Mouse (Mus musculus): ENCODE measurements around the gene Tmem8.
A peak's percentile ranks its signal among the peaks of the same experiment; 100 is the strongest.
"Not testable (repeated sequence)": the region's sequence is repeated elsewhere in the genome, so short reads cannot be mapped to it uniquely, and the experiment has no call there.

The Tmem8 gene

DNA sequence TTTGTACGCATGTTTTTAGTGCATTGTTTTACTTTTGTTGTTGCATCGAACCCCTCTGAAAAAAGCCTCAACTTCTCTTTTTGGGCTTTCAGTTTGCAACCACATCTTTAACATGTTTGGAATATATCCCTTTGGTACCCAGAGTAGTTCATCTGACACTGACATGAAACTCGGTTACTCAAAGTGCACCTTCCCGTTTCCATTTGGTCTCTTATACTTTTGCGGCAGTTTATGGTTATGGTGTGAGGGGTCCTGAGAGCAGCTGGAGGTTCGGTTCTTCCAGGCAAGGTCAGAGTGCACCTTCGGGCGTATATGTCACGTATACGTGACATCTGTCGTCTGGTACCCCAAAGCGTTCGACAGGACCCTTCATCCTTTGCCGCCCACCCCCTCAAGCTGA lies 348 bp upstream of the Tmem8 start:
- no peak for DNase-seq

DNA sequence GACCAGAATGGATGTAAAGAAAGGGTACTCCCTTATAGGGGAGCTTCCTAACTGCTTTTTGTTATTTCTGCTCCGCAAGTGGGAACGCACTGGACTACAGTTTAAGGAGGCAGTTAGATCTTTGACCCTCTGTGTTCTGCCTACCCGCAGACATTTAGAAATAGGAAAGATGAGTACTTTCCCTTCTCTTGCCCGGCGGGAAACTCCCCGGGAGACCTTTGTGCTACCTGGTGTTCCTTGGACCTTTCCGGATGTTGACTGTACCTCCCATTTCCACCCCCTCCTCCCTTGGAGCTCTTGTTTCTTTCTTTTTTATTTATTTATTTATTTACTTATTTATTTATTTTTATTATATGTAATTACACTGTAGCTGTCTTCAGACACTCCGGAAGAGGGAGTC lies 962 bp downstream of the Tmem8 start:
- peak; percentile 80 to 82 for DNase-seq

DNA sequence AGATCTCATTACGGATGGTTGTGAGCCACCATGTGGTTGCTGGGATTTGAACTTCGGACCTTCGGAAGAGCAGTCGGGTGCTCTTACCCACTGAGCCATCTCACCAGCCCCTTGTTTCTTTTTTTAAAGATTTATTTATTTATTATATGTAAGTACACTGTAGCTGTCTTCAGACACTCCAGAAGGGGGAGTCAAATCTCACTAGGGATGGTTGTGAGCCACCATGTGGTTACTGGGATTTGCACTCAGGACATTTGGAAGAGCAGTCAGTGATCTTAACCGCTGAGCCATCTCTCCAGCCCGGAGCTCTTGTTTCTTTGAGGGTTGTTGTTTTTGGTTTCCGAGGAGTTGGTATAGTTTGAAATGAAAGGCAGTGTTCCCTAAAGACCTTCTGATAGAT lies 1.4 kb downstream of the Tmem8 start:
- DNase-seq: not testable (repeated sequence)

- DNase-seq: peak; percentile 93 to 96
Measured at GRCm38 (mm10) chr17:26115205-26115898, 2.3 kb downstream of the Tmem8 start.

- peak; percentile 68 to 80 for DNase-seq
Measured at GRCm38 (mm10) chr17:26115956-26116487, 2.9 kb downstream of the Tmem8 start.

DNA sequence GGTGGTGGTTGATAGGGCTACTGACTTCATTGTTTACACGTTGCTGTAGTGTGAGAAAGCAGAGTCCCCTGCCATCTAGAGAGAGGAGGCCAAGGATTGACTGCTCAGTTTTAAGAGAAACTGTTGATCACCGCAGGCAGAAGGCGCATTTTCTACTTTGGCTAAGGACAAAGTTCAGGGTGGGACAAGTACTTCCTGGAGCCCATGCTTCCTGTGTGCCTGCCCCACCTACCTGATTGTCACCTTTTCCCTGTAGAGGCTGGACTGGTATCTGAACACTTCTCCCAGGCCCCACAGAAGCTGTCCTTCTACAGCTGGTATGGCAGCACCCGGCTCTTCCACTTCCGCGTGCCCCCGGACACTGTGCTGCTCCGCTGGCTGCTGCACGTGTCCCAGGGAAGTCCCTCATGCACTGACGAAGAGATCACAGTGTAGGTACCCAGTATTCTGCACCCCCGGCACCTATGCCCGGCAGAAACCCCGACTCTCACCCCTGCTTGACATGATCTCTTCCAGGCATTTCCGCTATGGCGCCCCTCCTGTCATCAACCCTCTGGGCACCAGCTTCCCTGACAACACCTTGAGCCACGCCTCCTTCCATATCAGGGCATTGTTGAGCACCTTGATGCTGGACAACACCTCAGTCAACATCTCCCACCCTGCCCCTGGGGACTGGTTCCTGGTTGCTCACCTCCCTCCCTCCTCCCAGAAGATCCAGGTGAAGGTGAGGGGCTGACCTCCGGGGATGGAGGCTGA lies 3.6 kb downstream of the Tmem8 start:
- DNase-seq: no peak

- peak in 1 of 2 experiments; percentile 50 for DNase-seq
Measured at GRCm38 (mm10) chr17:26119766-26120710, 6.9 kb downstream of the Tmem8 start.

DNA sequence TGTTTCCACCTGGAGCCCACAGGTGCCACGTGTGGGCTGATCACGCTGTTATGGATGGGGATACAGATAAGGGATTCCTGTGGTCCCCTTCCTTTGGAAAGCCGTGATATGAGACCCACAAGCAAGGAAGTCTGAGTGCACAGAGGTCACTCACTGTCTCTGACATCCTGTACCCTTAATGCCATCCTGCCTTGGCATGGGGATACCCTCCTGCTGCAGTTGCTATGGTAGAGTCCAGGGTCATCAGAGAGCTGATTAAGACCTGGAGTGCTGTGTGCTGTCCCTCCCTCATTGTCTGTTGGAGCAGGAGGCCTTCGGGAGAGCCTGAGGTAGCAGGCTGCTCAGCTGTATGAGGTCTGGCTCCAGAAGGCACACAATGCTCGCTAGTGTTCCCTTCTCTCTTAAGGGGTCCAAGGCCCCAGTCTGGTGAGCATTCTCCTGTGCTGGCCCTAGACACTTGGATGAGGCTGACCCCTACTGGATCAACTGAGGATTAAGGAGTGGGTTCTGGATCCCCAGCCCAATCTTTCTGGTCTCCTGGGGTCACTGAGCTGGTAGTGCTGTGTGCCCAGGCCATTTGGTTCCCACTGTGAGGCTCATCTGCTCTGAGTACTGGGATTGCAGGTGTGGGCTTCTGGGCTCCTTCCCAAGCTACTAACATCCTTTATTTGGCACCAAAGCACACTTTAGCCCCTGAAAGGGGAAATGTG lies 9.5 kb downstream of the Tmem8 start:
- no peak for DNase-seq

- DNase-seq: peak; percentile 90 to 92
Measured at GRCm38 (mm10) chr17:26123267-26123684, 10.2 kb downstream of the Tmem8 start, which contains the start of gene Mrpl28. Gene Mrpl28 (plus strand): TSS chr17:26123500.

DNA sequence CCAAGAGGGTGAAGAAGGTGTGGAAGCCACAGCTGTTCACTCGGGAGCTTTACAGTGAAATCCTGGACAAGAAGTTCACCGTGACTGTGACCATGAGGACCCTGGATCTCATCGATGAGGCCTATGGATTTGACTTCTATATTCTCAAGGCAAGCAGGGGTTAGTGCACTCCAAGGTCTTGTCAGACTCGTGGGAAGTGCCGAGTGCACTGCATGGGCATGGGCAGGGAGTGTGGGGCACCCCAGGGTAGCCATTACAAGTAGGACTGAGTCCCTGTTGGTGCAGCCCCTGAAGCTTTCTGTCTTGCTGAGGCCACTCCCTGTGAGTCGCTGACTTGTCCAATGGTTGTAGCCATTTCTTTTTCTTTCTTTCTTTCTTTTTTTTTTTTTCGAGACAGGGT lies 11.5 kb downstream of the Tmem8 start:
- DNase-seq: no peak

GRCm38 (mm10) chr17:26125226-26125625 lies 12.1 kb downstream of the Tmem8 start:
- DNase-seq: no peak

DNA sequence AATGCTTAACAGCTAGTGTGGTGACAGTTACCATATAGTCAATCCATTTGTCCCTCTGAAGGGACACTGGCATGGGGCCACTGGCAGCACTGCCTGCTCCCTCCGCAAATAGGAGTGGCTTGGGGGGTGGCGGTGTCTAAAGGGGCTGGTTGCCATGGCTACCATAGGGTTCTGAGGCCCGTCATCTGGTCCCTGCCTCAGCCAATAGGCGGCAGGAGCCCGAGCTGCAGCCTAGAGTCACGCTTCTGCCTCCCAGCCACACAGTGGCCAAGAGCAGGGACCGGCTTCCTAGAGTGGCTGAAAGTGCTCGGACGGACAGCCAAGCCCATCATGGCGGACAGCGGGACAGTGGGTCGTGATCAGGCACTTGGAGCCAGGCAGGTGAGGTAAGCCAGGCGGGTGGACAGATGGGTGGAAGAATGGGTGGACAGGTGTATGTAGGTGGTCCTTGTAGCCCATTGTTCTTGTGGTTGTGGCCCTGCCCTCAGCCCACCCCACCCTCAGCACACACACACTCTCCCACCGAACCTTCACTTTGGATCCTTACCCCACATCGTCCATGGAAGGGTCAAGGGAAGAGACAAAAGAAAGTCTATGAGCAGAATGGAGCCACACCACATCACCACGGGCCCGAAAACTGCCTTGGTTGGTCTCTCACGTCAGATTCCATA lies 18.1 kb downstream of the Tmem8 start:
- DNase-seq: no peak

- no peak for DNase-seq
Measured at GRCm38 (mm10) chr17:26131856-26132853, 19.1 kb downstream of the Tmem8 start.

GRCm38 (mm10) chr17:26137106-26137750 lies 24.1 kb downstream of the Tmem8 start:
- no peak for DNase-seq

- no peak for DNase-seq
Measured at GRCm38 (mm10) chr17:26137751-26138130, 24.6 kb downstream of the Tmem8 start.

DNA sequence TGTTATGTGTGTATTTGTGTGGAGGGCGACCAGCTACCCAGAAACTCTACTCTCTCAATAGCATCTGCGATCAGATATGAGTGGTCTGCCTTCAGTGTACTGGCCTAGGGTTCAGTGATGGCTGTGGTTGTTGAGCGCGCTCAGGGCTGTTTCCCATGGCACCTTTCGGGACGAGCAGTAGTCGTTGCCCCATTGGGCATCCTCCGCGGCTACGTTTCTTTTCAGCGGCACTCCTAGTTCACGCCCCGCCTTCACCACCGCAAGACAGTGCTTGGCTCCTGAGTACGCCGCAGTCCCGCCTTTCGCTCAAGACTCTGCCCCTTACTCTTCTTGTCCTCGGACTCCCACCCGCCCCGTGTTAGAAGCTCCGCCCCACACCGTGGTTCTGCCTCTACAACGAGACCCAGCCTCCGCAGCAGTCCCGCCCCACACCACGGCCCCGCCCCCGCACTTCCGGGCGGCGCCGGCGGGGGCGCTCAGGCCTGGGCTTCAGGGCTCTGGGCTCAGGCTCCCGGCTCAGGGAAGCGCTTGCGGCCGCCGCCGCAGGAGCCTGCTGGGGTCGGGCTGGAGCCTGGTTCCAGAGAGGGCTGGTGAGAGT lies 25.2 kb downstream of the Tmem8 start, which contains the start of gene Axin1:
Gene Axin1, plus strand, starts transcription at position 450 of the 598 bp plus-strand sequence.
- DNase-seq: peak; percentile 95 to 97

GRCm38 (mm10) chr17:26138901-26139381 lies 25.8 kb downstream of the Tmem8 start:
- DNase-seq: no peak

GRCm38 (mm10) chr17:26142796-26143195 lies 29.7 kb downstream of the Tmem8 start:
- no peak for DNase-seq

DNA sequence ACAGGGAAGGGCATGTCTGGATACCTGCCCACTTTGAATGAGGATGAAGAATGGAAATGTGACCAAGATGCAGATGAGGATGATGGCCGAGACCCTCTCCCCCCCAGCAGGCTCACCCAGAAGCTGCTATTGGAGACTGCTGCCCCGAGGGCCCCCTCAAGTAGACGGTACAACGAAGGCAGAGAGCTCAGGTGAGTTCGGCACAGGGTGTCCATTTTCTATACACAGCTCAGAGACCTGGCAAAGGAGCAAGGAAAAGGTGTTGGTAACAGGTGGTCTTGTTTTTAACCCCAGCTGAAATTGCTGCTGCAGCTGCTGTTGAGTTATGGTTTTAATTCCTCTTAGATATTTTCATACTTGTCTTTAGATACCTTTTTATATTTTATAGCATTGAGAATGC lies 30.3 kb downstream of the Tmem8 start:
- DNase-seq: no peak

Measured in kidney, adult 8-10 months (tissue).